Mouse (Mus musculus) olfactory bulb, adult 2 months (tissue): Measurements from ENCODE around the gene Asb8.

Experiments used
- CTCF ChIP-seq: fragments of 200-500 bp; IDR thresholded peaks from 2 replicates; pipeline ENCODE4 v1.5.1; 2012; ENCODE audit warnings: low read depth, mild to moderate bottlenecking, low read length, moderate library complexity; ENCODE audit not compliant: insufficient read depth
- POLR2A ChIP-seq: fragments of 200-500 bp; IDR thresholded peaks from 2 replicates; pipeline ENCODE4 v1.6.1; 2012; ENCODE audit warnings: mild to moderate bottlenecking, low read depth, low read length, moderate library complexity; ENCODE audit not compliant: insufficient read depth

- TF ChIP-seq CTCF (no peak), POLR2A (no peak)
Measured at GRCm38 (mm10) chr15:98173821-98174220, 8.4 kb upstream of the Asb8 start.
